Mouse (Mus musculus): ENCODE data around the gene B230219D22Rik.

B230219D22Rik gene

GRCm38 (mm10) chr13:55692535-55693242 is at the start of gene B230219D22Rik:
B230219D22Rik (plus strand) TSS chr13:55693124.
- peak within 1 kb of the TSS; percentile 94 for H3K4me3 ChIP-seq (replicated peaks; ENCODE audit: low read length)
- H3K36me3 ChIP-seq (ENCODE audit: insufficient read depth, low read length): peaks cover 21% of the 10 kb centered on the region
- no peak for TF ChIP-seq POU5F1 (IDR thresholded peaks at IDR 0.05; ENCODE audit: borderline replicate concordance, low read length)
- no peak for TF ChIP-seq CTCF (conservative IDR thresholded peaks at IDR 0.05; ENCODE audit: low read length)
- TF ChIP-seq NANOG (IDR thresholded peaks at IDR 0.05; ENCODE audit: borderline replicate concordance, low read length): no peak
- H3K9me3 ChIP-seq (ENCODE audit: low read length): no peaks in the 10 kb centered on the region
- H3K27me3 ChIP-seq (ENCODE audit: insufficient read depth, low read length): no peaks in the 10 kb centered on the region
- H3K4me1 ChIP-seq (replicated peaks; ENCODE audit: low read depth, low read length): peaks cover 58% of the 10 kb centered on the region

GRCm38 (mm10) chr13:55644525-55644924 is 48.4 kb upstream of the B230219D22Rik start:
- Histone ChIP-seq H3K4me3 (replicated peaks; ENCODE audit: low read length) (no peak overlapping the region), H3K9me3 (ENCODE audit: low read length) (no peaks in the 10 kb centered on the region), H3K4me1 (replicated peaks; ENCODE audit: low read depth, low read length) (peaks cover 36% of the 10 kb centered on the region), H3K36me3 (ENCODE audit: insufficient read depth, low read length) (peaks cover 91% of the 10 kb centered on the region), H3K27me3 (ENCODE audit: insufficient read depth, low read length) (no peaks in the 10 kb centered on the region)
- TF ChIP-seq CTCF (conservative IDR thresholded peaks at IDR 0.05; ENCODE audit: low read length) (peak; percentile 36), POU5F1 (IDR thresholded peaks at IDR 0.05; ENCODE audit: borderline replicate concordance, low read length) (no peak), NANOG (IDR thresholded peaks at IDR 0.05; ENCODE audit: borderline replicate concordance, low read length) (no peak)

GRCm38 (mm10) chr13:55650098-55650497 is 42.8 kb upstream of the B230219D22Rik start:
- H3K36me3 ChIP-seq (ENCODE audit: insufficient read depth, low read length): peaks cover 99% of the 10 kb centered on the region
- H3K9me3 ChIP-seq (ENCODE audit: low read length): no peaks in the 10 kb centered on the region
- H3K4me3 ChIP-seq (replicated peaks; ENCODE audit: low read length): no peak overlapping the region
- peaks cover 11% of the 10 kb centered on the region; the same call in 1 of the 2 replicates for H3K4me1 ChIP-seq (replicated peaks; ENCODE audit: low read depth, low read length)
- 0 out of 2 replicates have a peak, but pooled peaks have one; percentile 9 for TF ChIP-seq CTCF (conservative IDR thresholded peaks at IDR 0.05; ENCODE audit: low read length)
- TF ChIP-seq POU5F1 (IDR thresholded peaks at IDR 0.05; ENCODE audit: borderline replicate concordance, low read length): no peak
- no peak for TF ChIP-seq NANOG (IDR thresholded peaks at IDR 0.05; ENCODE audit: borderline replicate concordance, low read length)
- no peaks in the 10 kb centered on the region for H3K27me3 ChIP-seq (ENCODE audit: insufficient read depth, low read length)

GRCm38 (mm10) chr13:55650980-55651379 is 41.9 kb upstream of the B230219D22Rik start:
- no peak overlapping the region for H3K4me3 ChIP-seq (replicated peaks; ENCODE audit: low read length)

GRCm38 (mm10) chr13:55668550-55668949 is 24.4 kb upstream of the B230219D22Rik start:
- Histone ChIP-seq H3K4me3 (replicated peaks; ENCODE audit: low read length) (no peak overlapping the region), H3K36me3 (ENCODE audit: insufficient read depth, low read length) (peaks cover 97% of the 10 kb centered on the region), H3K9me3 (ENCODE audit: low read length) (no peaks in the 10 kb centered on the region), H3K4me1 (replicated peaks; ENCODE audit: low read depth, low read length) (no peaks in the 10 kb centered on the region), H3K27me3 (ENCODE audit: insufficient read depth, low read length) (no peaks in the 10 kb centered on the region)
- TF ChIP-seq CTCF (conservative IDR thresholded peaks at IDR 0.05; ENCODE audit: low read length): peak; percentile 94
- no peak for TF ChIP-seq NANOG (IDR thresholded peaks at IDR 0.05; ENCODE audit: borderline replicate concordance, low read length)

More at GRCm38 (mm10) chr13:55650980-55651379, 41.9 kb upstream of the B230219D22Rik start:
- Histone ChIP-seq H3K4me1 (replicated peaks; ENCODE audit: low read depth, low read length) (peaks cover 11% of the 10 kb centered on the region; the same call in 1 of the 2 replicates), H3K27me3 (ENCODE audit: insufficient read depth, low read length) (no peaks in the 10 kb centered on the region), H3K36me3 (ENCODE audit: insufficient read depth, low read length) (peaks cover 99% of the 10 kb centered on the region), H3K9me3 (ENCODE audit: low read length) (no peaks in the 10 kb centered on the region)
- TF ChIP-seq CTCF (conservative IDR thresholded peaks at IDR 0.05; ENCODE audit: low read length) (no peak), NANOG (IDR thresholded peaks at IDR 0.05; ENCODE audit: borderline replicate concordance, low read length) (no peak), POU5F1 (IDR thresholded peaks at IDR 0.05; ENCODE audit: borderline replicate concordance, low read length) (no peak)

- H3K4me1 ChIP-seq (replicated peaks; ENCODE audit: low read depth, low read length): no peaks in the 10 kb centered on the region
- H3K36me3 ChIP-seq (ENCODE audit: insufficient read depth, low read length): peaks cover 98% of the 10 kb centered on the region
- H3K27me3 ChIP-seq (ENCODE audit: insufficient read depth, low read length): no peaks in the 10 kb centered on the region
- H3K4me3 ChIP-seq (replicated peaks; ENCODE audit: low read length): no peak overlapping the region
- TF ChIP-seq CTCF (conservative IDR thresholded peaks at IDR 0.05; ENCODE audit: low read length) (no peak), POU5F1 (IDR thresholded peaks at IDR 0.05; ENCODE audit: borderline replicate concordance, low read length) (no peak), NANOG (IDR thresholded peaks at IDR 0.05; ENCODE audit: borderline replicate concordance, low read length) (no peak)
- no peaks in the 10 kb centered on the region for H3K9me3 ChIP-seq (ENCODE audit: low read length)
These were observed 20.2 kb upstream of the B230219D22Rik start for GRCm38 (mm10) chr13:55672711-55673110.

GRCm38 (mm10) chr13:55677364-55677763 is 15.6 kb upstream of the B230219D22Rik start:
- no peaks in the 10 kb centered on the region for H3K27me3 ChIP-seq (ENCODE audit: insufficient read depth, low read length)
- TF ChIP-seq NANOG (IDR thresholded peaks at IDR 0.05; ENCODE audit: borderline replicate concordance, low read length): no peak
- no peaks in the 10 kb centered on the region for H3K9me3 ChIP-seq (ENCODE audit: low read length)

GRCm38 (mm10) chr13:55682201-55682600 is 10.7 kb upstream of the B230219D22Rik start:
- Histone ChIP-seq H3K36me3 (ENCODE audit: insufficient read depth, low read length) (peaks cover 68% of the 10 kb centered on the region), H3K4me1 (replicated peaks; ENCODE audit: low read depth, low read length) (peaks cover 12% of the 10 kb centered on the region), H3K9me3 (ENCODE audit: low read length) (no peaks in the 10 kb centered on the region), H3K4me3 (replicated peaks; ENCODE audit: low read length) (no peak overlapping the region), H3K27me3 (ENCODE audit: insufficient read depth, low read length) (no peaks in the 10 kb centered on the region)
- TF ChIP-seq NANOG (IDR thresholded peaks at IDR 0.05; ENCODE audit: borderline replicate concordance, low read length): no peak
- TF ChIP-seq CTCF (conservative IDR thresholded peaks at IDR 0.05; ENCODE audit: low read length): no peak
- TF ChIP-seq POU5F1 (IDR thresholded peaks at IDR 0.05; ENCODE audit: borderline replicate concordance, low read length): no peak

More at GRCm38 (mm10) chr13:55677364-55677763, 15.6 kb upstream of the B230219D22Rik start:
- Histone ChIP-seq H3K36me3 (ENCODE audit: insufficient read depth, low read length) (peaks cover 99% of the 10 kb centered on the region), H3K4me1 (replicated peaks; ENCODE audit: low read depth, low read length) (no peaks in the 10 kb centered on the region), H3K4me3 (replicated peaks; ENCODE audit: low read length) (no peak overlapping the region)

Measured in E14TG2a.4 (cell line).